Mouse (Mus musculus): ENCODE data around the gene Dhrs1. TPM values are rescaled to one million over a fixed set of nuclear protein-coding genes. Genes with fewer than 3 reads are reported as not detected.
A peak's percentile ranks its signal among the peaks of the same experiment; 100 is the strongest.

Dhrs1 gene
- total RNA-seq, 4 experiments from 2014 or later = 26.4 to 37.6 (median 31.6) TPM

DNA sequence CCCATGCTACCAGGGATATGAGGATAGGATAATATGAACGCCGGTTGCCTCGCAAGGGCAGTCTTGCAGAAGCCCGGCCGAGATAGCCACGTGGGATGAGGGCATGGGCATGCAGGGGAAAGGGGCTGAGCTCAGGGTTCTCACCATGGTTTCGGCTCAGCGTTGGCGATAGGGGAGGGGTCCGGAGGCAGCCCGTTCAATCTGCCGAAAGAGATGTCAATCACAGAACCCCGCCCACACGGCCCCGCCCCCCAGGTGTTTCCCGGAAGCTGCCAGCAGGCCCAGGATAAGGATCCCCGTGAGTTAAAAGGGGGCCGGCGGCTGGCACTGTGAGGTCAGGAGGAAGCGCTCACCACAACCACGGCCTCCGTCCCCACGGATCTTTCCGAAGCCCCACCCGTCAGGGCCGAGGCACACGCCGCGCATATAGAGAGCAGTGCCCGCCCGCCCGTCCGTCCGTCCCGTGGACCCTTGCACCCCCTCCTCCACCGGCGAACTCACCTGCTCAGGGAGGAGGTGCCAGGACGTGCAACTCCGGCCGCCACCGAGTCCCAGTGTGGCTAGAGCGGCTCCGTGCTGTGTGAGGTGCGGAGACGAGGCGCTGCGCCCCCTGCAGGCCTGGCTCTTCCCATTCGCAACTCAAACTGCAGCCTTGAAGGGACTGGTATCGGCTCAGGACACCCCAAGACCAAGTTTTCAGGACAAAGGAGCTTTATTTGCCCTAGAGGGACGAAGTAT, 23.6 kb downstream of the Dhrs1 start, which contains the start of gene Rabggta:
TSS of gene Rabggta (minus strand) at position 564 of the 738 bp plus-strand sequence.
- DNase-seq (ENCODE audit: low spot score in 2 of 2) = peak; percentile 87 to 91

DNA sequence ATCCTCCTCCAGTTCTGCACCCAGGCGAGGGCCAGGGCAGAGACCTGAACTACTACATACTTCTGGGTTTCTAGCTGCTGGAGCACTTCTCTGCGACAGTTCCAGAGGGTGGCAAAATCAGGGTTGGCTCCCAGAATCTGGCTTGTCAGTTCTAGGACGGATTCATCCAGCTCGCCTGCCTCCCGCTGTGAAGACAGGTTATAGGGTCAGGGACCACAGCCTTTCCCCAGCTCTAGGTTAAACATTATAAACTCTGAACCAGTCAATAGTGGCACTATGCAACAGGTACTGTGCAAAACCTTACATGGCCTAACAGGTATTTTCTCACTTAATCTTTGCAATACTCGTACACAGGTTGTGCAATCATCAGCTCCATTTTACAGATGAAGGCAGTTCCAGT, 24.4 kb downstream of the Dhrs1 start:
- no peak for DNase-seq (ENCODE audit: low spot score in 2 of 2)

DNA sequence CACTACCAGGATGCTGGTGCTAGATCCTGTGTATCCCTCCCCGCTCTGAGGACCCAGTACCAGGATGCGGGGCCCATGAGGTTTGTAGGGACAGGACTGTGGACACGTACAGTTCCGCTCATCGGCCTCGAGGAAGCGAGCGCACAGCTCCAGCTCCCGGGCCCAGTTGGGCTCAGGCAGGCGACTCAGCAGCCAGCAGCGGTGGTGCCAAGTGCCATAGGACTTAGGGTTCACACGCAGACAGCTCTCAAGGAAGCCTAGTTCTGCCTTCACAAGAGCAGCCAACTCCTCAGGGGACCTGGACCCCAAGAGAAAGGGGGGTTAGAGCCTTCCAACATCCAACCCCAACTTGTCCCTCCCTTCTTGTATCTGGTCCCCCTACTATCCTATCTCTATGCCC, 24.8 kb downstream of the Dhrs1 start:
- no peak for DNase-seq (ENCODE audit: low spot score in 2 of 2)

DNA sequence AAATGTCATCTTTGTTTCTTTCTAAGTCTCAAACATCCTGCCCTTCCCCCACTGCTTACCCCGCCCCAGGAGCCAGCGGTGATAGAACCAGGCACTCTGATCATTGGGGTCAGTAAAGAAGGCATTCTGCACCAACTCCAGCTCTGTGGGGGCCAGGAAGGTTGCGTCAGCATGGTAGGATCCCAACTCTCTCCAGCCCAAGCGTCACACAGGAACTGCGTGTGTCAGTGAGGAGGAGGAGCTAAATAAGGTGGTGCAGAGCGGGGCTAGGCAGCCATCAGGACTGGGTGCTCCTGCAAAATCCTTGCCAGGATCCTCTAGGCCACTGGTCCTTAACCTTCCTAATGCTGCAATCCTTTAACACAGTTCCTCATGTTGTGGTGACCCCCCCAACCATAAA, 25.8 kb downstream of the Dhrs1 start:
- DNase-seq (ENCODE audit: low spot score in 2 of 2) = no peak

DNA sequence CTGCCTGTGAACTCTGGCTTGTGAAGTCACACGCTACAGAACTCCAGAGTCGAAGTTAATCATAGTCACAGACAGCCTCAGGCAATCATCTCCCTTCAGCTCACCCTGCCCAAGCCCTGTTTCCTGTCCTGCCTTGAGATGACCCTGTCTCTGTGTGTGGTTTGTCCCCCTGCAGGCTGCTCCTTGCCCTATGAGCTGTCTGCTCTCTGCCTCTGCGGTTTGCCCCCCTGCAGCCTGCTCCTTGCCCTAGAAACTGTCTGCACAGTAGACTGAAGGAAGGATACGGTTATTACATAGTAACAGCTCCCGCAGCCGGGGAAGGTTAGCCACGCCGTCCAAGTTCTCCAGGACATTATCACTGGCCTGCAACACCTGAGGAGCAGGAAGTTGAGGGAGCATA, 28.6 kb downstream of the Dhrs1 start:
- no peak for DNase-seq (ENCODE audit: low spot score in 2 of 2)

DNA sequence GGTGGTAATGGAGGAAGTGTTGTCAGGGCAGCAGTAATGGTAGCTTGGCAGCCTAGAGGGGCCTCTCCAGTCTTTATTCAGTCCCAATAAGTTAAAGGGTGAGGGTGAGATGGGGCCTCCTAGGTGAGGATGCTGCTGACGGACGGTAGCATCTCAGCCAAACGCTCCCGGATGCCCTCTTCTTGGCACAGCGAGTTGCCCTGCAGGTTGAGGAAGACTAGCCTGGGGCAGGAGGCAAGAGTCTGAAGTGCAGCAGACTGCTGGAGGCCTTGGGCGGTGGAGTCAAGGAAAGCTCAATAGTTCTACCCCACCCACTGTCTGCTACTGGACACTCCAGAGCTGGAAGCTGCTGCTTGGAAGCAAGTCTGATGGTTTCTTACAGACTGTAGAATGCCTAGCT, 29.2 kb downstream of the Dhrs1 start:
- no peak for DNase-seq (ENCODE audit: low spot score in 2 of 2)

DNA sequence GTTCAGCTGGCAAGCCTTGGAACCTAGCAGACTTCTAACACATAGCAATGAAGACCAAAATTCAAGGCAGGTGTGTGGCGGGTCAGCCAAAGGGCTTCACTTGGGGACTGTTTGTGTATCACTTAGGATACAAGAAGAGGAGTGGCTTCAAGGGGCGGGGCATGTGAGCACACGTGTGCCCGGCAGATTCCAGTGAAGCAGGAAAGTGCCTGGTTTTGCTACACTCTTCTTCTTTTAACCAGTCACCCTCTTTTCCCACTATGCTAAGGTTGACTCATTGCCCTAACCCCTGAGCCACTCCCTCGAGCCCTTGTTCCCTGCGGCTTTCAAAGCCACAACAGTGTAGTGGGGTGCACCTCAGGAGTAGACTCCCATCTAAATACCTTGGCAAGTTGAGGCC, 30.6 kb downstream of the Dhrs1 start:
- no peak for DNase-seq (ENCODE audit: low spot score in 2 of 2)

DNA sequence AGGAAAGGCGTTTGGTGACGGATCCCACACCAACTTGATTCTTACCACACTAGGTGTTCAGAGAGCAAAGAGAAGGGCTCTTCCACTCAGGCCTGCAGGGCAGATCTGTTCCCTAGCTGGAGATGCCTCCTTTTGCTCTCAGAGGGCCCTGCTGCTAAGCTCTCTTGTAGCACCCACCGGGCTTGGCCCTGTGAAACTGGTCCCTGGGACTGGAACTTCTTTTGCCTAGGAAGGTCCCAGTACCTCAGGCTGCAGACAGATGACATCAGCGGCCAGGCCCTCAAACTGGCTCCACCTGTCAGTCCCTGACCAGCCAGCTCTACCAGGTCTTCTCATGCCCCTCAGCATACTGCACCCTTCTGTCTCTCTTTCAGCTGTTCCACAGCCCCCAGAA, 31.8 kb downstream of the Dhrs1 start, which contains the start of gene Tgm1:
TSS of gene Tgm1 (minus strand) at position 198 of the 394 bp plus-strand sequence.
- DNase-seq (ENCODE audit: low spot score in 2 of 2) = no peak

DNA sequence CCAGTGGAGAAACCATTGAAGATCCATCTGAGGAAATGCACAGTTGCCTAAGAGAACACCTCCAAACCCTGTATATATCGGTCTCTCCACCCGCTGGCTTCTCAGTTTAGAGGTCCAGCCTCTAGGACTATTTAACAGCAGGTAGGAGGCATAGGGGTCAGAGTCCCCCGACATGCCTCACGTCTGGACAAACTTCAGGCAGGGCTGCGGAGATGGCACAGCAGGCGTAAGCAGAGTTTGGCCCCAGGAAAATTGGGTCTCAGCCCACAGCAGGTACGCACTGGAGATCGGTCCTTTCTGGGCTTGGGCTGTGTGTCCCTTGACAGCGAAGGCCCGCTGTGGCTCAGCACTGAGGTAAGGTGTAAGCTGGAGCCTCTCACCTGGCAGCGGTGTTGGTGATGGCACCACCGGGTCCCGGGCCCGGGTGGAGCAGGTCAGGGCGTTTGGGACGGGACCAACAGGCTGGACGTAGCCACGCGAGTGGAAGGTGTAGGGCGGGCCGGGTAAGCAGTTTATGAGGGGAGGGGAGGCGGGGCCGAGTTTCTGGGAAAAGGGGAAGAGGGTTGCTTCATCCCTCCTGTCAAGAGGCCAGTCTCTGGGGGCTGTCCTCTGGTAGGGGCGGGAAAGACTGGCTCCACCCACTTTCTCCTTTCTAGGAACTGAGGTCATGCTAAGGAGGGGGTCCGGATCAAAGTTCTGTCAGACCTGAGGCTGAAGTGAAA, 32.3 kb downstream of the Dhrs1 start:
- DNase-seq (ENCODE audit: low spot score in 2 of 2) = no peak

DNA sequence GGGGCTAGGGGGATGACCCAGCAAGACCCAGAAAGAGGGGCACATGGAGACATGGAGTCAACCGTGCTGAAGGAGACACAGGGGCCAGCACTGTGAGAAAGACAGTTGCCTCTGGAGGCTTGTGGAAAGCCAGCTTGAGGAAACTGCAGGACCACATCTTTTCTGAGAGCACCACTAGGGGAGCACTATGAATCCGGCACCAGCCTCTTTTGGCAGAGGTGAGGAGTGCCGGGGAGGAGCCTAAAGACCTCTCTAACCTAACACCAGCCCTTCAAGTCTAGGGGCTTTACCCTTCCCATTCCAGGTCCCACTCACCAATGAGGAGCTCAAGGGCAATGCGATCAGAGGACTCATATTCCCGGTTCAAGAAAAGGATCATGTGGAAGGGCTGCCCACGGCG, 33.7 kb downstream of the Dhrs1 start:
- no peak for DNase-seq (ENCODE audit: low spot score in 2 of 2)

DNA sequence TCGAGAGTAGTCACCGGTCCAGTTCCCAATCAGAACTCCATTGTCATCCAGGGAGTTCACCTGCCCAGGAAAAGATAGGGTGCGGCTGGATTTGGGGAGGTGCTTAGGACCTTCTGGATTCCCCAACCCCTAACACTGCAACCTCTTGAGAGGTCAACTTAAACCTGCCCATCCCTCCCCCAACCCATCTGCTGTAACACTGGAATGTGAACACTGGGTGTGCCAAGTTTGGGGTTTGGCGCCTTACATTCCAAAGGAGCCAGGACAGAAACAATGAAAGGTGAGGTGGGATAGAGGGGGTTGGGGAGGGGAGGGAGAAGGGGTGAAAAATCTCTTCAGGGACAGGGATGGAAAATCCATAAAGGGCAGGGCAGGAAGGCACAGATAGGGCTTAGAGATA, 36.0 kb downstream of the Dhrs1 start:
- DNase-seq (ENCODE audit: low spot score in 2 of 2) = no peak

DNA sequence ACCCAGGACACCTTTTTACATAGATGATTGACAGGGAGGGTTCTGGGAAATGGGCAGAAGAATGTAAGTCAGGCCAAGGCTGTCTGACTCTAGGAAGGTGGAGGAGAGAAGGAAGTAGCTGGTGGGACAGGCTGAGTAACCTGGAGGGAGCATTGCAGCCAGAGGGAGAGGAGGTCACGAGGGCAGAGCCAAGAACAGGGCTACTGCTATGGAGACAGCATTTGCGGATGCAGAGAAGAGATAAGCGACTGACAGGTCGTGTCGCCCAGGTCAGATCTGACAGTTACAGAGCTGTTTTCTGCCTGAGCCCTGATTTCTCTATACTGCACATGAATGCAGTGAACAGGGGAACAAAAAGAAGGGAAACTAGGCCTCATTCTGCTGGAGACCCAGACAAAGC, 38.1 kb downstream of the Dhrs1 start:
- DNase-seq (ENCODE audit: low spot score in 2 of 2) = no peak

DNA sequence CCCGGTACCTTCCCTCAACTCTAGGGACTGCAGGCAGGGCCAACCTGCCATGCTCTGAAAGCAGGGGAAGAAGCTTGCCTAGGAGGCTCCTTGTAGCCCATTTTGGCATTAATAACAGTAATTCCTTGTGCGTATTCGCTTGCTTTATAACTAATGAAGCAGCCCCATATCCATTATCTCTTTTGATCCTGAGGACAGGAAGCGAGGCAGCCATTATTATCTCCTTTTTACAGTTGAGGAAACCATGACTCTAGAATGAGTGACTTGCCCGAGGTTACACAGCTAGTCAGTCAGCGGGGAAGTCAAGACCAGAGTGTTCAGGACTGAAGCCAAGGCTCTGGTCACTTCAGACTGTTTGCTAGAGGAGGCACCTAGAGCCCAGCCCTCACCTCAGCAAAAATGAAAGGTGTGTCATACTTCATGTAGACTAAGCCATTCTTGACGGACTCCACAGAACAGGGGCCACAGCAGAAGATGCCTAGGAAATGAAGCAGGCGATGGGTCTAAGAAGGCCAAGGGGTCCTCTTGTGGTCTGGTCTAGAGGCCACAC, 39.4 kb downstream of the Dhrs1 start:
- no peak for DNase-seq (ENCODE audit: low spot score in 2 of 2)

DNA sequence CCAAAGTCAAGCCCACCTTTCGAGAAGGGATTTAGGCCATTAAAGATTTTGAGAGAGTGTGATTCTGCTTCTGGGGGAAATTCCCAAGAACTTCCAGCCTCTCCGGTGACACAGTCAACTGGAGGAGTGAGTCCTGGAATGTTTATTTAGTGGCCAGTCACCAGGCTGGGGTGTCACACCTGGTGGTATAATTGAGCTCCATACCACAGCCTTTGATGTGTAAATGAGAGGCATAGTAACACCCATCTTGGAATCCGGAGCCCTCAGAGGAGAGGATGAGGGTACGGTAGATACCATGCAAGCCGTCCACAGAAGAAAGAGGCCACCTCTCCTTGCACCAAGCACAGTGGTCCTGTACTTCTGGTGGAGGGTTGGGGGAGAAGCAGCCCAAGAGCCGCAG, 42.7 kb downstream of the Dhrs1 start:
- no peak for DNase-seq (ENCODE audit: low spot score in 2 of 2)

DNA sequence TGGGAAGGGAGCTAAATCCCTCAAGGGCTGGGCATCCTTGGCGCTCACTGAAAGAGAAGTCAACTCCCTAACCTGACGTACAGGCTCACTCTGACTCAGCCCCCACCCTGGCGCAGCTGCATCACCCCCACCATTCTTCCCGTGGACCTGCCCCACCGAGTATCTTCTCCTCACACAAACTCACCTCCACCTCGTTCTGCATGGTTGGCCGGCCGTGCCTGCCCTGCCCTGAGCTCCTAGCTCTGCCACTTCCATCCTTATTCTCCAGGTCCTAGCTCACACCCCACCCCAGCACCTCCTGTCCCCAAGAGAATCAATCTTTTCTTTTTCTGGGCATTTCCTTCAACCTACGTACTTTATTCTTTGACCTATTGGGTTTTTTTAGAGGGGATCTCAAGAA, 44.4 kb downstream of the Dhrs1 start:
- no peak for DNase-seq (ENCODE audit: low spot score in 2 of 2)

DNA sequence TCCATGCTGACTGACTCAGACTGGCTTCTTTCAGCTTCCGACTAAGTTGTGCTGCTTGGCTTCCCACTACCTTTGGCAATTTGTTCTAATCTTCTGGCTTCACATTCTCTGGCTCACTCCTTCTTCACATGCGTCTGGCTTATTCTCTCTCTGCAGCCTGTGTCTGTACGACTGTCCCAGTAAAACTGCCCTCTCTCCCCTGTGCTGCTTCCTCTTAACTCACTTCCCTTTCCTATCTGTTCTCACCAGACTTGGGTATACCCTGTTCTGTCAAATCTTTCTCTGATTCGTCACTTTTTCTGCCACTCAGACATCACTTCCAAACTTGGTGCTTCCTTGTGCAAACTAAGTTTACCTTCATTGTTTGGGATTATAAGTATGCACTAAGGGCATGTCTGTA, 48.3 kb downstream of the Dhrs1 start:
- DNase-seq (ENCODE audit: low spot score in 2 of 2) = no peak

DNA sequence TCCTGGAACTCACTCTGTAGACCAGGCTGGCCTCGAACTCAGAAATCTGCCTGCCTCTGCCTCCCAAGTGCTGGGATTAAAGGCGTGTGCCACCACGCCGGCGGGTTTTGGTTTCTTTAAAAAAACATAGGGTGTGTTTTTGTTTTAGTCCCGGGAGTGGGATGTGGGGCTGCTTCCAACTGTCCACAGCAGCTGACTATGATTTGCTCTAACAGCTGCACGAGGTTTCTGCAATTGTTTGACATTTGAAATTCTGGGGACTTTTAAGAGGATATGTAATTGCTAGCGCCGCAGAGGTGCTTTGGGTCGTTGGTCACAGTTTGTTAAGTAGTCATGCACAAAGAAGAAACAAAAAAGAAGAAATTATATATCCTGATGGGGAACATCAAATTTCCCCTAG, 56.1 kb downstream of the Dhrs1 start:
- DNase-seq (ENCODE audit: low spot score in 2 of 2) = no peak

Other genes with a start within 250 kb of the Dhrs1 start
- gene Cpne6, start 235.2 kb downstream of the Dhrs1 start, total RNA-seq (2022) = not detected
- gene Nrl, start 220.7 kb downstream of the Dhrs1 start, total RNA-seq (2022) = not detected
- gene Pck2, start 205.4 kb downstream of the Dhrs1 start, total RNA-seq (2022) = 1 to 10 TPM; 2.0 to 3.7 (median 2.5) TPM
- gene Dcaf11, start 185.7 kb downstream of the Dhrs1 start, total RNA-seq (2022) = 100 to 1,000 TPM; 135 to 147 (median 143) TPM
- gene A730061H03Rik, start 185.3 kb downstream of the Dhrs1 start, total RNA-seq (2022) = not detected
- 100 to 1,000 TPM; 275 to 317 (median 288) TPM for gene Fitm1, start 170.1 kb downstream of the Dhrs1 start, total RNA-seq (2022)
- gene Psme1, start 167.6 kb downstream of the Dhrs1 start, total RNA-seq (2022) = 10 to 100 TPM; 63.4 to 78.7 (median 78.0) TPM
- gene Emc9, start 160.4 kb downstream of the Dhrs1 start, total RNA-seq (2022) = 10 to 100 TPM; 30.6 to 41.6 (median 37.6) TPM
- gene Psme2, start 154.6 kb downstream of the Dhrs1 start, total RNA-seq (2022) = 10 to 100 TPM; 50.9 to 72.8 (median 62.7) TPM
- gene Rnf31, start 154.0 kb downstream of the Dhrs1 start, total RNA-seq (2022) = 10 to 100 TPM; 14.8 to 18.7 (median 16.6) TPM
- 1 to 10 TPM; 2.4 to 3.0 (median 2.5) TPM for gene Irf9, start 142.1 kb downstream of the Dhrs1 start, total RNA-seq (2022)
- gene Rec8, start 127.7 kb downstream of the Dhrs1 start, total RNA-seq (2022) = not detected
- 10 to 100 TPM; 80.2 to 99.8 (median 88.9) TPM for gene Ipo4, start 109.7 kb downstream of the Dhrs1 start, total RNA-seq (2022)
- 1 to 10 TPM in 3 of 4 experiments, under 1 TPM in 1; 0.67 to 1.6 (median 1.5) TPM for gene Gm49378, start 107.8 kb downstream of the Dhrs1 start, total RNA-seq (2022)
- gene Tm9sf1, start 101.9 kb downstream of the Dhrs1 start, total RNA-seq (2022) = 10 to 100 TPM; 15.6 to 18.3 (median 17.1) TPM
- gene Tssk4, start 95.5 kb downstream of the Dhrs1 start, total RNA-seq (2022) = under 1 TPM in 2 of 4 experiments, not detected in 2; 0.22 to 0.29 TPM
- 10 to 100 TPM; 18.0 to 23.1 (median 20.7) TPM for gene Mdp1, start 85.2 kb downstream of the Dhrs1 start, total RNA-seq (2022)
- 1 to 10 TPM; 1.6 to 2.4 (median 1.8) TPM for gene Gmpr2, start 73.7 kb downstream of the Dhrs1 start, total RNA-seq (2022)
- 100 to 1,000 TPM; 192 to 208 (median 201) TPM for gene Nedd8, start 73.6 kb downstream of the Dhrs1 start, total RNA-seq (2022)
- gene Tinf2, start 63.9 kb downstream of the Dhrs1 start, total RNA-seq (2022) = 10 to 100 TPM; 13.0 to 17.4 (median 14.6) TPM
- under 1 TPM in 3 of 4 experiments, not detected in 1; 0.09 to 0.12 (median 0.11) TPM for gene Tgm1, start 31.8 kb downstream of the Dhrs1 start, total RNA-seq (2022)
- 10 to 100 TPM in 2 of 4 experiments, 1 to 10 TPM in 2; 9.4 to 13.2 (median 11.0) TPM for gene Rabggta, start 23.4 kb downstream of the Dhrs1 start, total RNA-seq (2022)
- gene Nop9, start within 50 bp of the Dhrs1 start, total RNA-seq (2022) = 10 to 100 TPM in 2 of 4 experiments, 1 to 10 TPM in 2; 9.4 to 14.8 (median 10.1) TPM
- not detected for gene Cideb, start 12.8 kb upstream of the Dhrs1 start, total RNA-seq (2022)
- not detected for gene Ltb4r2, start 15.7 kb upstream of the Dhrs1 start, total RNA-seq (2022)
- gene Ltb4r1, start 20.3 kb upstream of the Dhrs1 start, total RNA-seq (2022) = under 1 TPM in 1 of 4 experiments, not detected in 3; 0.27 TPM
- 1 to 10 TPM; 3.4 to 7.1 (median 3.6) TPM for gene Adcy4, start 38.4 kb upstream of the Dhrs1 start, total RNA-seq (2022)
- gene Ripk3, start 43.2 kb upstream of the Dhrs1 start, total RNA-seq (2022) = 1 to 10 TPM in 3 of 4 experiments, not detected in 1; 1.0 to 1.3 (median 1.3) TPM
- gene Nfatc4, start 77.5 kb upstream of the Dhrs1 start, total RNA-seq (2022) = 1 to 10 TPM; 1.9 to 3.3 (median 2.5) TPM
- gene Nynrin, start 108.3 kb upstream of the Dhrs1 start, total RNA-seq (2022) = 1 to 10 TPM; 1.2 to 3.6 (median 1.9) TPM
- gene Cbln3, start 138.7 kb upstream of the Dhrs1 start, total RNA-seq (2022) = not detected
- 1 to 10 TPM; 4.4 to 6.3 (median 4.9) TPM for gene Khnyn, start 139.3 kb upstream of the Dhrs1 start, total RNA-seq (2022)
- 100 to 1,000 TPM; 137 to 151 (median 145) TPM for gene Sdr39u1, start 154.6 kb upstream of the Dhrs1 start, total RNA-seq (2022)
- 1 to 10 TPM in 3 of 4 experiments, under 1 TPM in 1; 0.99 to 5.3 (median 1.8) TPM for gene Cma1, start 199.0 kb upstream of the Dhrs1 start, total RNA-seq (2022)
- not detected for gene Cma2, start 205.3 kb upstream of the Dhrs1 start, total RNA-seq (2022)

Measured in gastrocnemius, adult 8-10 months (tissue).